Comparison of ENCODE assay signal across 8 mouse cellular contexts in genomic region chr8:95331720-95332436, GRCm38 (mm10). TPM values are rescaled to one million over a fixed set of nuclear protein-coding genes. Genes with fewer than 3 reads are reported as not detected.
DNase-seq lines count a peak whose midpoint lies in the region; ATAC-seq lines count a peak whose summit lies in the region.

TSS of gene Zfp319 (minus strand) at chr8:95331950.
TSS of gene Usb1 (plus strand) at chr8:95332284.

- H3K4me1 ChIP-seq in hindbrain, embryonic 13.5 days (replicated peaks) = peaks cover 47% of the 10 kb centered on the region

- peak within 1 kb of the TSS; percentile 74 for H3K4me2 ChIP-seq in hindbrain, embryonic 13.5 days

- no peaks in the 10 kb centered on the region for H3K9me3 ChIP-seq in hindbrain, embryonic 13.5 days

- H3K27me3 ChIP-seq in hindbrain, embryonic 13.5 days = no peaks in the 10 kb centered on the region

- peak within 1 kb of the TSS; percentile 99 for H3K9ac ChIP-seq in hindbrain, embryonic 13.5 days

- H3K4me3 ChIP-seq in hindbrain, embryonic 13.5 days = peak within 1 kb of the TSS; percentile 85

- peak within 1 kb of the TSS; percentile 97 for H3K27ac ChIP-seq in hindbrain, embryonic 13.5 days

- WGBS in hindbrain, embryonic 13.5 days = under 1% methylated on average over 78 of the region's 80 CpGs

- peaks cover 37% of the 10 kb centered on the region for H3K36me3 ChIP-seq in hindbrain, embryonic 13.5 days

- peak; percentile 92 for ATAC-seq in hindbrain, embryonic 13.5 days (ENCODE audit: low FRiP score)

- peak; percentile 97 for DNase-seq in Muller cell, postnatal 12 days (ENCODE audit: inconsistent ontology term)
- peak; percentile 92 for DNase-seq in cerebellum, adult 9-11 months
- peak; percentile 93 to 94 for DNase-seq in frontal cortex, postnatal 10 days (ENCODE audit: low spot score in 2 of 2)
- peak; percentile 86 to 92 for DNase-seq in layer of hippocampus, postnatal 25 days (ENCODE audit: extremely low spot score in 1 of 2, low spot score in 1 of 2)
- peak; percentile 94 for DNase-seq in lung, postnatal 25 days (ENCODE audit: low spot score)
- peak; percentile 96 for DNase-seq in retina, embryonic 14.5 days (ENCODE audit: low spot score)
- peak; percentile 97 for DNase-seq in thymus, postnatal 4 days

RNA-seq across cellular contexts. Expression of gene Zfp319, which starts in this region (rescaled TPM):
- polyA plus RNA-seq in hindbrain, embryonic 13.5 days (2015; fragmentation: Nextera tagmentation; extraction: Ambion mirVana) = 16.6 and 17.4 TPM in 2 replicates
- total RNA-seq in layer of hippocampus, postnatal 25 days (2021) = 10 to 100 TPM; 15.9 to 17.4 TPM

RNA-seq across cellular contexts. Expression of gene Usb1, which starts in this region (rescaled TPM):
- 35.1 and 37.8 TPM in 2 replicates for polyA plus RNA-seq in hindbrain, embryonic 13.5 days (2015; fragmentation: Nextera tagmentation; extraction: Ambion mirVana)
- 10 to 100 TPM; 13.7 to 15.0 TPM for total RNA-seq in layer of hippocampus, postnatal 25 days (2021)

Comparison
In these comparisons a context has a peak if more than half of its experiments do, and no peak if none do; other contexts are left out.
1. Peak in every context shown above with its lines: DNase-seq, ATAC-seq, H3K4me3 ChIP-seq and H3K27ac ChIP-seq.